Mouse (Mus musculus) heart, embryonic 11.5 days (tissue): ENCODE results near the gene Relch. TPM values are rescaled to one million over a fixed set of nuclear protein-coding genes. Genes with fewer than 3 reads are reported as not detected.

Experiments
- ATAC-seq: fragments of 200-750 bp; cut with Nextera tagmentation; replicated peaks from 2 replicates; pipeline ENCODE4 v1.8.0; 2017; ENCODE audit warnings: moderate library complexity; ENCODE audit not compliant: insufficient number of reproducible peaks, low FRiP score, low TSS enrichment
- H3K27ac ChIP-seq: fragments of 300-500 bp; sonication (generic); 2 replicates; pipeline ENCODE4 v1.5.1; 2014; ENCODE audit warnings: mild to moderate bottlenecking, low read depth, low read length
- H3K27me3 ChIP-seq: fragments of 300-500 bp; sonication (generic); 2 replicates; pipeline ENCODE4 v1.6.1; 2014; ENCODE audit warnings: mild to moderate bottlenecking, low read length, mixed read lengths; ENCODE audit not compliant: control insufficient read depth, insufficient read depth
- H3K36me3 ChIP-seq: fragments of 300-500 bp; sonication (generic); 2 replicates; pipeline ENCODE4 v1.6.1; 2014; ENCODE audit warnings: mild to moderate bottlenecking, low read length, moderate library complexity, mixed read lengths; ENCODE audit not compliant: control insufficient read depth, insufficient read depth
- H3K4me1 ChIP-seq: fragments of 300-500 bp; sonication (generic); 2 replicates; pipeline ENCODE4 v1.6.1; 2014; ENCODE audit warnings: low read length; ENCODE audit not compliant: control insufficient read depth, insufficient read depth
- H3K4me2 ChIP-seq: fragments of 300-500 bp; sonication (generic); 2 replicates; pipeline ENCODE4 v1.6.1; 2014; ENCODE audit warnings: mild to moderate bottlenecking, moderate library complexity
- H3K4me3 ChIP-seq: fragments of 300-500 bp; sonication (generic); 2 replicates; pipeline ENCODE4 v1.5.1; 2014; ENCODE audit warnings: low read depth, low read length
- H3K9ac ChIP-seq: fragments of 300-500 bp; sonication (generic); 2 replicates; pipeline ENCODE4 v1.6.1; 2014; ENCODE audit warnings: mild to moderate bottlenecking, low read depth, low read length, moderate library complexity
- H3K9me3 ChIP-seq: fragments of 300-500 bp; sonication (generic); replicated peaks from 2 replicates; pipeline ENCODE4 v1.6.1; 2016; ENCODE audit warnings: low read length; ENCODE audit not compliant: control insufficient read depth
- WGBS: fragments of 180-500 bp; shearing (Covaris S2); extraction: QIAGEN DNeasy Blood & Tissue Kit; methylation state at CpG from one replicate; pipeline ENCODE4 v1.1.7; 2014; ENCODE audit not compliant: insufficient replicate concordance; 5-methylcytosine and 5-hydroxymethylcytosine counted together
- polyA plus RNA-seq: library from polyadenylated mRNA; unstranded; fragments of >200 nt; fragmentation: Nextera tagmentation; extraction: Ambion mirVana; gene quantifications from 2 replicates; pipeline ENCODE4 v1.2.1, GENCODE M21; 2014

Gene Relch
- 14.1 and 18.0 TPM in 2 replicates for polyA plus RNA-seq

DNA sequence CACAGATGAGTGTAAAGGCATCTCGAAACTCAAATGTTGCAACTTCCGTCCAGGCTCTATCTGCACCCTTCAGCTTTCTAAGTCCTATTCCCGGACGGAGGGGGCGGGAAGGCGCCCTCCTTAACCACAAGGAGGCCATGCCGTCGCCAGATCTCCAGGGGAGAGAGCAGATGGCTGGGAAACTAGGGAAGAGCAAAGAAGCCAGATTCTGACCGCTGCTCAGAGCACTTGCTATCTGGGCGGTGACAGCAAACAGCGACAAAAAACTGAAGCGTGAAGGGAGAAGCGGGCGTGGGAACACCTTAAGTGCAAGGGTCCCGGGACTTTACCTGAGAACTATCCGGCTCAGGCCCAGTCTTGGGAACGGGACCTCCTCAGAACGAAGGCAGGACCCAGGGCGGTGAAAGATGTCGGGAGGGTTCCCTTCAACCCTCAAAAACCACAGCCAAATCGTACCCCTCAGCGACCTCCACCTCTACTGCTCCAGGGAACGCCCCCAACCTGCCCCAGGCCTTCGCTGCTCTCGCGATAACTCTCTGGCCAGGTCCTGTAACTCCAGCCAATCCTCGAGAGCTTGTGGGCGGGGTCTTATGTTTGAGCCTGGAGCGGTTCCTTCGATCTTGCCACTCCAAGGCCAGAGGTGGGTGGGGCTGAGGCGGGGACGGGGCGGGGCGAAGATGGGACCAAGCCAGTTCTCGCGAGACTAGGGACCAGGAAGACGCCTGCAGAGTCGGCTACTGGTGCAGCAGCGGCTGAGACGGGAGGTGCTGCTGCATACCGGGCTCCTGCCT lies at the start of gene Relch, which contains the start of gene Pign:
TSS of gene Relch (plus strand) at position 691 of the 791 bp plus-strand sequence.
TSS of gene Pign (minus strand) at position 507 of the 791 bp plus-strand sequence.
- Histone ChIP-seq H3K9me3 (no peaks in the 10 kb centered on the region), H3K36me3 (no peaks in the 10 kb centered on the region), H3K27ac (peak within 1 kb of the TSS; percentile 65), H3K27me3 (no peaks in the 10 kb centered on the region), H3K9ac (peak within 1 kb of the TSS; percentile 92), H3K4me2 (peak within 1 kb of the TSS; percentile 94), H3K4me1 (peaks cover 3% of the 10 kb centered on the region), H3K4me3 (peak within 1 kb of the TSS; percentile 90)
- ATAC-seq: peak; percentile 100
- WGBS: under 1% methylated on average over 41 of the region's 41 CpGs

DNA sequence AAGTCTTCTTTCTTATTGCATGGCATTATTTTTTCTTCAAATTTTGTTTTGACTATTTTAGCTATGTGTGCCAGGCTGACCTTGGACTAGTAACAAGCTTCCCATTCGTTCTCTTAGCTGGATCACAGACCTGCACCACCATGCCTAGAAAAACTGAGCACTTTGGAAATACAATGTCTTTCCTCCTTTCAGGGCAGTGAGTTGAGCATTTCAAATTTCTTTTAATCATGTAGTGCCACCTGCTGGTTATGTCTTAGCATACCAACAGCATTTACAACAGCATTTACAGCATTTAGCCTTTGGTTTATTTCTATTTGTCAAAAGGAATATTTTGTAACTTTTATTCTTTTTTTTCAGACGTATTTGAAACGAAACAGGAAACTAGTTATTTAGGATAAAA lies 33.2 kb upstream of the Relch start:
- Histone ChIP-seq H3K4me3 (no peak overlapping the region), H3K36me3 (no peaks in the 10 kb centered on the region), H3K9ac (no peak overlapping the region), H3K27me3 (no peaks in the 10 kb centered on the region), H3K4me2 (no peak overlapping the region), H3K9me3 (no peaks in the 10 kb centered on the region), H3K4me1 (no peaks in the 10 kb centered on the region), H3K27ac (no peak overlapping the region)
- 45% methylated on average over 3 of the region's 3 CpGs for WGBS
- no peak for ATAC-seq

DNA sequence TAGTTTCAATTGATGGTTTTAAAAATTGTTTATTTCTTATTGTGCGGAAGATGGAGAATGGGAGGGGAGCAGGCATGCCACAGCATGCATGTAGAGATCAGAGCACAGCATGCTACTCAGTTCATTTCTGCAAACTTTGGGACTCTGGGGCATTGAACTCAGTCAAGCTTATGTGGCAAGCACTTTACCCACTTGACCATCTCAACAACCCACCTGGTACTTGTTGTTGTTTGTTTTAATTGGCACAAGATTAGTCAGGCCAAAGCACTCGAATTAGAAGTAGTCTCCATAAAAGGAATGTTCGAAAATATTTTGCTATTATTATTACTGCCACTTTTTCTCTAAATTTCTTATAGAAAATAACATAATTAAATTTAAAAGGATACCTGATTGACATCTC lies 19.6 kb upstream of the Relch start:
- Histone ChIP-seq H3K4me1 (no peaks in the 10 kb centered on the region), H3K4me3 (no peak overlapping the region), H3K9ac (no peak overlapping the region), H3K36me3 (peaks cover 10% of the 10 kb centered on the region; the same call in 1 of the 2 replicates), H3K27ac (no peak overlapping the region), H3K27me3 (no peaks in the 10 kb centered on the region), H3K4me2 (no peak overlapping the region), H3K9me3 (no peaks in the 10 kb centered on the region)
- no peak for ATAC-seq
- 87% methylated on average over 3 of the region's 3 CpGs for WGBS

DNA sequence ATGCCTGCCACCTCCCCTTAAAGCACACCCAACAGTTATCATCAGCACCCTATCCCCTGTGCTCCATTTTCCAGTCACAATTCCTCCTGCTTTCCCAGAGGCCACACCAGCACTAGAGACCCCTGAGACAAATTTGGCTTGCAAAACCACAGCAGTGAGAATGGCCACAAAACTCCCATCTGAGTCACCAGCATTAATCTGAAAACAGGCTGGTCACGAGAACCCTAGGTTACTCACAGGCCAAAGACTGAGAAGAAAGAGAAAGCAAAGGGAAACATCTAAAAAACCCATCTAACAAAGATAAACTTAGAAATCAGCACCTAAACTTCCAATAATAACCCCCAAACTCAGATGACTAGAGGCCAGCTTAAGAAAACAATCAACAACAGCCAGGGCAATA lies 13.0 kb upstream of the Relch start:
- Histone ChIP-seq H3K4me2 (no peak overlapping the region), H3K27ac (no peak overlapping the region), H3K9me3 (no peaks in the 10 kb centered on the region), H3K9ac (no peak overlapping the region), H3K4me1 (no peaks in the 10 kb centered on the region), H3K4me3 (no peak overlapping the region), H3K36me3 (peaks cover 7% of the 10 kb centered on the region), H3K27me3 (no peaks in the 10 kb centered on the region)
- no peak for ATAC-seq
- 89% methylated on average over 1 of the region's 1 CpGs for WGBS

DNA sequence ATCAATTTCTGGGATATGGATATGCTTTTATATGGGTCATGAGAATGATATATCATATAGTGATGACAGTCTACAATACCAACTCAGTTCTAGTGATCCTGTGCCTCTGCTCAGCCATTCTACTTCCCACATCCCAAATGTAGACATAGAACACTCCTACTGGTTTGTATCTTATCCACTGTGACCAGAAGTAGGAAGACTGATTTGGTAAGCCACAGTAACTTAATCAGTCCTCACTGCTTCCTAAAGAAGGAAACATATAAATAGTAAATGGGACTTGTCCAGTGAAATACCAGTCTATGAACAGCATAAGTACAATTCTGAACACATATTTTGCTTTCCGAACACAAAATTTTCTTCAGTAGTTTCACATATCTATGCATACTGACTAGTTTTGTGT lies 9.7 kb upstream of the Relch start:
- 89% methylated on average over 1 of the region's 1 CpGs for WGBS
- no peak overlapping the region for H3K27ac ChIP-seq
- H3K9me3 ChIP-seq: no peaks in the 10 kb centered on the region
- ATAC-seq: no peak
- H3K4me1 ChIP-seq: no peaks in the 10 kb centered on the region
- H3K4me3 ChIP-seq: no peak overlapping the region
- no peak overlapping the region for H3K9ac ChIP-seq
- no peaks in the 10 kb centered on the region for H3K27me3 ChIP-seq
- H3K4me2 ChIP-seq: no peak overlapping the region
- peaks cover 6% of the 10 kb centered on the region for H3K36me3 ChIP-seq

DNA sequence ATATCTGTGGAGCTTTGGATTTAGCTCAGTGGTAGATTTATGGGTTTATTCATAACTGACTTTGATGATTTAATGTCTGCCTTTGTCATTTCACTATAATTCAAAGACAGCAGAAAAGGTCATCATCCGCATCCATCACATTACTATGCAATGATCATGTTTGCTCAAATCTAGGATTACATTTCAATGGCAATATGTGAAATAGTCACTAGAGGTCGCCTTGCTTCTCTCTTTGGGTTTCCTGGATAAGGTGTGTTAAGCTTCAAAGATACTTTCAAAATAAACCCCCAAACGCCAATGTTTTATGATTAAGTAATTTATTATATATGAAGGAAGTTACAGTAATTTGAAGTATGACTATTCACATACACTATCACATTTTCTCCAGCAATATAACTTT lies 3.6 kb upstream of the Relch start:
- ATAC-seq: no peak
- no peak overlapping the region for H3K4me2 ChIP-seq
- no peaks in the 10 kb centered on the region for H3K27me3 ChIP-seq
- H3K36me3 ChIP-seq: peaks cover 4% of the 10 kb centered on the region
- H3K9ac ChIP-seq: no peak overlapping the region
- WGBS: 24% methylated on average over 3 of the region's 3 CpGs
- H3K27ac ChIP-seq: no peak overlapping the region
- peaks cover 3% of the 10 kb centered on the region for H3K4me1 ChIP-seq
- no peaks in the 10 kb centered on the region for H3K9me3 ChIP-seq
- no peak overlapping the region for H3K4me3 ChIP-seq

DNA sequence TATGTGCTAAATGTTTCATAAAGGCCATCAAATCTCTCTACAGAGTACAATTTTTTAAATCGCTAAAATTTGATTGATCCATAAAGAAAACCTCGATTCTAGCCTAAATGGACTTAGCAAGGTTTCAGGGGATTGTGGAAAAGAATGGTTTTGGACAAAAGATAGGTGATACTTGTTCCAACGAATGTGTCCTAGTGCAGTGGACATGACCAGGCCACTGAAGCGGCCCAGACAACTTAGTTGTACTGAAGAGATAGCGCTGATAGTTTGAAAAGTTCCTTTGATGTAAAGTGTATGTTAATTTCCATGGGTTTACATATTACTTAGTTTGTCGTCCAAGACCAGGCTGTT lies 866 bp upstream of the Relch start:
- no peaks in the 10 kb centered on the region for H3K9me3 ChIP-seq
- H3K27ac ChIP-seq: peak overlapping the region; percentile 35
- H3K27me3 ChIP-seq: no peaks in the 10 kb centered on the region
- H3K9ac ChIP-seq: peak overlapping the region; percentile 63
- peak overlapping the region; percentile 90 for H3K4me3 ChIP-seq
- peak overlapping the region; percentile 74 for H3K4me2 ChIP-seq
- peaks cover 3% of the 10 kb centered on the region for H3K4me1 ChIP-seq
- 0 out of 2 replicates have a peak, but pooled peaks have one; percentile 0 for ATAC-seq
- WGBS: 6% methylated on average over 6 of the region's 6 CpGs
- H3K36me3 ChIP-seq: no peaks in the 10 kb centered on the region

DNA sequence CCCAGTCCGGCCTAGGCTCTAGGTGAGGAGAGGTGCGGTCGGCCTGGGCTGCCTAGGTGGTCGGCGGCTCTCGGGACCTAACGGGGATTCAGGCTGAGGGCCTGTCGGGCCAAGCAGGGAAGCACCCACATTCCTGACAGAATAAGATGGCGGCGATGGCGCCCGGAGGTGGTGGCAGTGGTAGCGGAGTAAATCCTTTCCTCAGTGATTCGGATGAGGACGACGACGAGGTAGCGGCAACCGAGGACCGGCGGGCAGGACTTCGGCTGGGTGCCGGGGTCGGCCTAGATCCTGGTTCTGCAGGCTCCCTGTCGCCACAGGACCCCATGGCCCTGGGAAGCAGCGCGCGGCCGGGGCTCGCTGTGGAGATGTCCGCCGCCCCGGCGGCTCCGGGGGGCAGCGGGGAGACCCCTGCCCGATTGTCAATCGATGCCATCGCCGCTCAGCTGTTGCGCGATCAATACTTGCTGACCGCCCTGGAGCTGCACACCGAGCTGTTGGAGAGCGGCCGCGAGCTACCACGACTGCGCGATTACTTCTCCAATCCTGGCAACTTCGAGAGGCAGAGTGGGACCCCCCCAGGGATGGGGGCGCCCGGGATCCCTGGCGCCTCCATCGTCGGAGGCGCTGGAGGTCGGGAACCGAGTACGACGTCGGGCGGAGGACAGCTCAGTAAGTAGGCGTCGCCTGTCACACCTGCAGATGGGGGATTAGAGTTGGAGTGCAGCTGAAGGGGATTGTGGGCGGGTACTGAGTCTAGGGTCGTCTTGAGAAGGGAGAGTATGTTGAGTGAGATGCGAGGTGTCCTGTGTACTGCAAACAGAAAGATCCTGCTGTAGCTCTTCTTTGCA lies 526 bp downstream of the Relch start:
- ATAC-seq: no peak

More for the DNA sequence above, 526 bp downstream of the Relch start:
- Histone ChIP-seq H3K27ac (peak overlapping the region; percentile 65), H3K4me2 (peak overlapping the region; percentile 94), H3K9me3 (no peaks in the 10 kb centered on the region), H3K9ac (peak overlapping the region; percentile 92), H3K27me3 (no peaks in the 10 kb centered on the region), H3K4me3 (peak overlapping the region; percentile 90), H3K4me1 (peaks cover 3% of the 10 kb centered on the region), H3K36me3 (no peaks in the 10 kb centered on the region)
- under 1% methylated on average over 68 of the region's 68 CpGs for WGBS
